Mouse (Mus musculus): ENCODE measurements around the gene Ano2. TPM values are rescaled to one million over a fixed set of nuclear protein-coding genes. Genes with fewer than 3 reads are reported as not detected.

The Ano2 gene
- polyA plus RNA-seq, 1 experiment from 2014 or later = 1.5 TPM

- Histone ChIP-seq H3K27me3 (replicated peaks; ENCODE audit: control insufficient read depth, insufficient read depth, low read length) (no peaks in the 10 kb centered on the region), H3K4me1 (replicated peaks; ENCODE audit: control insufficient read depth, insufficient read depth, low read length) (no peaks in the 10 kb centered on the region), H3K9me3 (ENCODE audit: control insufficient read depth) (no peaks in the 10 kb centered on the region), H3K4me3 (ENCODE audit: low read depth, low read length) (no peak overlapping the region), H3K4me2 (replicated peaks; ENCODE audit: low read depth) (no peak overlapping the region), H3K27ac (ENCODE audit: low read depth, low read length) (no peak overlapping the region), H3K9ac (ENCODE audit: low read depth, low read length) (no peak overlapping the region), H3K36me3 (ENCODE audit: control insufficient read depth, insufficient read depth) (no peaks in the 10 kb centered on the region)
- no peak for TF ChIP-seq CTCF (IDR thresholded peaks at IDR 0.05; ENCODE audit: low read depth)
- no peak for ATAC-seq
- WGBS = 94% methylated on average over 5 of the region's 5 CpGs
Measured at GRCm38 (mm10) chr6:125979601-125980000, 289.4 kb downstream of the Ano2 start.

DNA sequence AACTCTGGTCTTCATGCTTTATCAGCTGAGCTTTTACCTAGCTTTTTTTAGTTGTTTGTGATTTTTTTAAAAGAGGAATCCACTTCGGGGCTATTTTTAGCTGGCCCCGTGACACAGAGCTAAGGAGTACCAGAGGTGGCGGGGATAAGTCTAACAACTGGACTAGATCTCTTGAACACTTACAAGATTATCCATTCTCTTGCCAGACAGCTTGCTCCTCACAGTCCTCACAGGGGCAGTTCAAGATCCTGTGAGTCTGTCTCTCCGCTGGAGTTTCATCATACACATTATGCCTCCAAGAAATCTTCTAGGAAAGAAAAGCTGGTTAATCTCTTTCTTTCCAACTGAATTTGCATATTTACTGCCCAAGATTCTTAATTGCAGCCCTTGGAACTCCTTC, 293.8 kb downstream of the Ano2 start:
- no peak for TF ChIP-seq CTCF (IDR thresholded peaks at IDR 0.05; ENCODE audit: low read depth)
- H3K9me3 ChIP-seq (ENCODE audit: control insufficient read depth) = no peaks in the 10 kb centered on the region
- H3K4me2 ChIP-seq (replicated peaks; ENCODE audit: low read depth) = no peak overlapping the region
- no peaks in the 10 kb centered on the region for H3K4me1 ChIP-seq (replicated peaks; ENCODE audit: control insufficient read depth, insufficient read depth, low read length)
- H3K9ac ChIP-seq (ENCODE audit: low read depth, low read length) = no peak overlapping the region
- H3K4me3 ChIP-seq (ENCODE audit: low read depth, low read length) = no peak overlapping the region
- no peaks in the 10 kb centered on the region for H3K36me3 ChIP-seq (ENCODE audit: control insufficient read depth, insufficient read depth)
- no peak for ATAC-seq
- H3K27ac ChIP-seq (ENCODE audit: low read depth, low read length) = no peak overlapping the region
- 83% methylated on average over 4 of the region's 4 CpGs for WGBS
- H3K27me3 ChIP-seq (replicated peaks; ENCODE audit: control insufficient read depth, insufficient read depth, low read length) = no peaks in the 10 kb centered on the region

GRCm38 (mm10) chr6:125992731-125993130, 302.5 kb downstream of the Ano2 start:
- Histone ChIP-seq H3K36me3 (ENCODE audit: control insufficient read depth, insufficient read depth) (no peaks in the 10 kb centered on the region), H3K4me3 (ENCODE audit: low read depth, low read length) (no peak overlapping the region), H3K27ac (ENCODE audit: low read depth, low read length) (no peak overlapping the region), H3K4me1 (replicated peaks; ENCODE audit: control insufficient read depth, insufficient read depth, low read length) (no peaks in the 10 kb centered on the region), H3K9me3 (ENCODE audit: control insufficient read depth) (no peaks in the 10 kb centered on the region), H3K9ac (ENCODE audit: low read depth, low read length) (no peak overlapping the region), H3K27me3 (replicated peaks; ENCODE audit: control insufficient read depth, insufficient read depth, low read length) (no peaks in the 10 kb centered on the region), H3K4me2 (replicated peaks; ENCODE audit: low read depth) (no peak overlapping the region)
- ATAC-seq = no peak
- WGBS = 43% methylated on average over 6 of the region's 6 CpGs
- TF ChIP-seq CTCF (IDR thresholded peaks at IDR 0.05; ENCODE audit: low read depth) = no peak

DNA sequence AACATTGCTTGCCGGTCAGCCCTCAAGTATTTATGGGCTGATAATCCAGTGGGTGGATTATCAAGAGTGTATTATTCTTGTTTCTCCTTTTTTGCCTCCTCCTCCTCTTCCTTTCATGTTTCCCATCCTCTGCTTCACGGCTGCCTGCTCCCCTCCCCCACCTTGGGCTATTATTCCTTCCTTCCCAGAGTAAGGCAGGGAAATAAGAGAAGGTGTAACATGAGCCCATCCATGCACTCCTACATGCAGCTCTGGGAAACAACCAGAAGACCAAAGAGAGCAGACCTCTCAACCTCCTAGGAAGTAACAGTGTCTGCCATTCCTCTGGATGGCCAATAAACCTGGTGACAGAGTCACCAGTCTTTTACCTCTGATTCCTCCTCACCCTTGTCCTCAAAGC, 311.6 kb downstream of the Ano2 start:
- Histone ChIP-seq H3K9me3 (ENCODE audit: control insufficient read depth) (no peaks in the 10 kb centered on the region), H3K4me1 (replicated peaks; ENCODE audit: control insufficient read depth, insufficient read depth, low read length) (no peaks in the 10 kb centered on the region), H3K27ac (ENCODE audit: low read depth, low read length) (no peak overlapping the region), H3K4me3 (ENCODE audit: low read depth, low read length) (no peak overlapping the region), H3K27me3 (replicated peaks; ENCODE audit: control insufficient read depth, insufficient read depth, low read length) (no peaks in the 10 kb centered on the region), H3K9ac (ENCODE audit: low read depth, low read length) (no peak overlapping the region), H3K36me3 (ENCODE audit: control insufficient read depth, insufficient read depth) (no peaks in the 10 kb centered on the region), H3K4me2 (replicated peaks; ENCODE audit: low read depth) (no peak overlapping the region)
- 40% methylated on average over 2 of the region's 2 CpGs for WGBS
- TF ChIP-seq CTCF (IDR thresholded peaks at IDR 0.05; ENCODE audit: low read depth) = no peak
- ATAC-seq = no peak

- 23% methylated on average over 4 of the region's 4 CpGs for WGBS
- Histone ChIP-seq H3K9ac (ENCODE audit: low read depth, low read length) (no peak overlapping the region), H3K4me2 (replicated peaks; ENCODE audit: low read depth) (no peak overlapping the region), H3K36me3 (ENCODE audit: control insufficient read depth, insufficient read depth) (no peaks in the 10 kb centered on the region), H3K4me1 (replicated peaks; ENCODE audit: control insufficient read depth, insufficient read depth, low read length) (no peaks in the 10 kb centered on the region), H3K4me3 (ENCODE audit: low read depth, low read length) (no peak overlapping the region), H3K9me3 (ENCODE audit: control insufficient read depth) (no peaks in the 10 kb centered on the region), H3K27ac (ENCODE audit: low read depth, low read length) (no peak overlapping the region), H3K27me3 (replicated peaks; ENCODE audit: control insufficient read depth, insufficient read depth, low read length) (no peaks in the 10 kb centered on the region)
- ATAC-seq = no peak
- TF ChIP-seq CTCF (IDR thresholded peaks at IDR 0.05; ENCODE audit: low read depth) = no peak
Measured at GRCm38 (mm10) chr6:126003002-126003742, 313.0 kb downstream of the Ano2 start.

- Histone ChIP-seq H3K9me3 (ENCODE audit: control insufficient read depth) (no peaks in the 10 kb centered on the region), H3K27me3 (replicated peaks; ENCODE audit: control insufficient read depth, insufficient read depth, low read length) (no peaks in the 10 kb centered on the region), H3K4me3 (ENCODE audit: low read depth, low read length) (no peak overlapping the region), H3K4me2 (replicated peaks; ENCODE audit: low read depth) (no peak overlapping the region), H3K4me1 (replicated peaks; ENCODE audit: control insufficient read depth, insufficient read depth, low read length) (no peaks in the 10 kb centered on the region), H3K36me3 (ENCODE audit: control insufficient read depth, insufficient read depth) (no peaks in the 10 kb centered on the region), H3K27ac (ENCODE audit: low read depth, low read length) (no peak overlapping the region), H3K9ac (ENCODE audit: low read depth, low read length) (no peak overlapping the region)
- WGBS = 77% methylated on average over 6 of the region's 6 CpGs
- no peak for TF ChIP-seq CTCF (IDR thresholded peaks at IDR 0.05; ENCODE audit: low read depth)
- ATAC-seq = no peak
Measured at GRCm38 (mm10) chr6:126006647-126007046, 316.4 kb downstream of the Ano2 start.

Measured in intestine, postnatal 0 days (tissue).